Mouse (Mus musculus): ENCODE results near the gene Gm21987.

- TF ChIP-seq EP300 (IDR thresholded peaks at IDR 0.05; ENCODE audit: low read depth in 1 of 2, low read length in 2 of 2) (no peak), CTCF (IDR thresholded peaks at IDR 0.05 in 2 of 3, conservative IDR thresholded peaks at IDR 0.05 in 1 of 3; ENCODE audit: control insufficient read depth in 1 of 3, insufficient read depth in 1 of 3, low read depth in 2 of 3, low read length in 3 of 3, poor library complexity in 1 of 3, severe bottlenecking in 1 of 3) (no peak), MYC (IDR thresholded peaks at IDR 0.05; ENCODE audit: low read depth, low read length) (peak; percentile 83), MXI1 (IDR thresholded peaks at IDR 0.05; ENCODE audit: low read depth, low read length) (peak; percentile 85), GATA1 (IDR thresholded peaks at IDR 0.05; ENCODE audit: low read depth, low read length) (no peak), CHD2 (IDR thresholded peaks at IDR 0.05; ENCODE audit: low read length) (no peak), TBP (IDR thresholded peaks at IDR 0.05; ENCODE audit: low read depth, low read length) (peak; percentile 92), NELFE (IDR thresholded peaks at IDR 0.05; ENCODE audit: low read depth, low read length) (peak; percentile 95), USF1 (IDR thresholded peaks at IDR 0.05; ENCODE audit: low read depth, low read length) (no peak), E2F4 (IDR thresholded peaks at IDR 0.05; ENCODE audit: borderline replicate concordance, low read depth, low read length) (no peak), POLR2AphosphoS2 (IDR thresholded peaks at IDR 0.05; ENCODE audit: low read length) (peak; percentile 86; the same call in 1 of the 2 replicates), POLR2A (IDR thresholded peaks at IDR 0.05; ENCODE audit: control insufficient read depth in 1 of 2, insufficient read depth in 1 of 2, low read depth in 1 of 2, low read length in 2 of 2, poor library complexity in 1 of 2) (peak; percentile 77 to 97), ZMIZ1 (IDR thresholded peaks at IDR 0.05; ENCODE audit: low read depth, low read length) (no peak)
Observed at GRCm38 (mm10) chr16:38346529-38347325, at the start of gene Gm21987, which contains the start of gene Cox17.

Data from MEL (cell line).